15 mouse cellular contexts compared by ENCODE assay signal in the genomic region with DNA sequence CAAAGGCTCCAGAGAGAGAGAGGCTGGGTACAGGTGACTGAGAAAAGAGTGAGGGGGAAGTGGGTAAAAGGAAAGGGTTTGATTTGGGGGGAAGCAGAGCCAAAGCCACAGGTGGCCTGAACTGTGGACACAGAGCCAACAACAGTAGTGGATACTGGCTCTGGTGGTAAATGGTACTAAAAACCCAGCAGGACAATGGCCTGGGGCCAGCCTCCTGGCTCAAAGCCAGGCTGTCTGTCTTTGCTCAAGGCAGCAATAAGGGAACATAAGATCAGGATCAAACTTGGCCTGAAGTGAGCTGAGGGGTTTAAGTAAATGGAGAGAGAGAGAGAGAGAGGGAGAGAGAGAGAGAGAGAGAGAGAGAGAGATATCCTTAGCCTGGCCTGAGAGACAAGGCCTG.
DNase-seq lines count a peak whose midpoint lies in the region; TF ChIP-seq lines count a peak whose summit lies in the region.
"Had no signal": no experiment of that assay in that cellular context is flagged by ENCODE, and none has a peak within 500 bp of the region (broad histone marks: within the 10 kb centered on the region; RNA-seq: fewer than 3 reads in every experiment).

No protein-coding gene starts in this region.

- H3K27me3 ChIP-seq in kidney, adult 2 months (replicated peaks; ENCODE audit: control insufficient read depth, insufficient read depth, low read length), result no peaks in the 10 kb centered on the region
- H3K27me3 ChIP-seq: intestine, embryonic 15.5 days; liver, embryonic 12.5 days; lung, embryonic 15.5 days had no signal

- no peak overlapping the region for H3K27ac ChIP-seq in kidney, adult 2 months (ENCODE audit: insufficient read depth, low read depth, low read length)
- H3K27ac ChIP-seq: forebrain, embryonic 13.5 days; heart, embryonic 13.5 days; intestine, embryonic 15.5 days; liver, embryonic 12.5 days; lung, embryonic 15.5 days; stomach, postnatal 0 days had no signal

- no peak for TF ChIP-seq CTCF in kidney, adult 2 months (conservative IDR thresholded peaks at IDR 0.05; ENCODE audit: insufficient read depth, insufficient read length, low read depth, low read length)

- no peak overlapping the region for H3K4me3 ChIP-seq in kidney, adult 2 months (ENCODE audit: insufficient read depth, low read depth, low read length)
- H3K4me3 ChIP-seq: forebrain, embryonic 13.5 days; heart, embryonic 13.5 days; intestine, embryonic 15.5 days; liver, embryonic 12.5 days; lung, embryonic 15.5 days had no signal

- no peaks in the 10 kb centered on the region for H3K4me1 ChIP-seq in kidney, adult 2 months (ENCODE audit: control insufficient read depth, insufficient read depth, low read length)
- H3K4me1 ChIP-seq: heart, embryonic 13.5 days; intestine, embryonic 15.5 days; liver, embryonic 12.5 days; lung, embryonic 15.5 days had no signal

- no peak for TF ChIP-seq POLR2A in kidney, adult 2 months (IDR thresholded peaks at IDR 0.05; ENCODE audit: low read depth, low read length)

- peak; percentile 51 to 85 for DNase-seq in cerebellum, postnatal 4 days (ENCODE audit: low spot score in 2 of 2)
- DNase-seq in cerebellum, adult 18-20 months, result no peak
- DNase-seq in kidney, postnatal 10 days, result peak; percentile 16
- DNase-seq in kidney, adult 2 months, result no peak
- DNase-seq in right cerebral cortex, postnatal 4 days, result peak; percentile 47
- no peak for DNase-seq in right cerebral cortex, postnatal 10 days (ENCODE audit: low spot score in 2 of 2)
- no peak for DNase-seq in adipocyte (ENCODE audit: low spot score)
- DNase-seq: heart, postnatal 36 days; right cerebral cortex, postnatal 14 days had no signal

- H3K36me3 ChIP-seq in kidney, adult 2 months (ENCODE audit: control insufficient read depth, insufficient read depth, low read length), result no peaks in the 10 kb centered on the region
- H3K36me3 ChIP-seq: heart, embryonic 13.5 days; intestine, embryonic 15.5 days; liver, embryonic 12.5 days; lung, embryonic 15.5 days had no signal

Comparison
In these comparisons a context has a peak if more than half of its experiments do, and no peak if none do; other contexts are left out.
1. DNase-seq: peak in cerebellum, postnatal 4 days (2 of 2), kidney, postnatal 10 days (single experiment) and right cerebral cortex, postnatal 4 days (single experiment); none in cerebellum, adult 18-20 months (0 of 2), kidney, adult 2 months (single experiment), right cerebral cortex, postnatal 10 days (0 of 2) and adipocyte (single experiment).